Mouse (Mus musculus): ENCODE results near the gene Ruvbl2.

DNA sequence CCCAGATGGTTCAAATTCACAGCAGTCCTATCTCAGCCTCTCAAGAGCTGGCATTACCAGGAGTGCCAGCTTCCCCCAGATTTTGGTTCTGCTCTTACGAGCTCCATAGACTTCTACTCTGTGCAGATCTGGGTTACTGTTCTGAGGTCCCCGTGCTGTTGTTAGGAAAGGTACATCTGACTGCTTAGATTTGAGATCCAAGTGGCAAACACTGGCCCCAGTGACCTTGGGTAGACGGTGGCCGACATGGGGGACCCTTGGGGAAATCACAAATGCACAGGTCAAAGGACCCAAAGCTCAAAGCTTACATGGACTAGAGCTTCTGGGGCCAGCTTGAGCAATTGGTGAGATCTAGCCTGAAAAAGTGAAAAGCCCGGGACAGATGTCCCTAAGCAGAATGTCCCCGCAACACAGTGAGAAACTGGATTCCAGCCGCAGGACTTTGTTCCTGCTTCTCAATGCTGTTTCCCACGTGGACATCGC is 18.9 kb upstream of the Ruvbl2 start:
- no peak for TF ChIP-seq CTCF (IDR thresholded peaks at IDR 0.05; ENCODE audit: control insufficient read depth, insufficient read depth, insufficient read length)
- no peak for TF ChIP-seq MYOG (IDR thresholded peaks at IDR 0.05; ENCODE audit: control insufficient read depth, extremely low read depth, insufficient read length)
- no peak for TF ChIP-seq MAX (IDR thresholded peaks at IDR 0.05)
- TF ChIP-seq MYOD1 (IDR thresholded peaks at IDR 0.05; ENCODE audit: control insufficient read depth, insufficient read length, low read depth): no peak
- no peak for TF ChIP-seq USF1 (IDR thresholded peaks at IDR 0.05; ENCODE audit: low read depth)
- TF ChIP-seq FOSL1 (IDR thresholded peaks at IDR 0.05; ENCODE audit: insufficient read depth, low read length, poor library complexity, severe bottlenecking): no peak
- TF ChIP-seq CEBPB (IDR thresholded peaks at IDR 0.05; ENCODE audit: low read depth): no peak

All from C2C12 (cell line).